Mouse (Mus musculus) embryonic facial prominence, embryonic 14.5 days (tissue): Measurements from ENCODE around the gene Pga5. TPM values are rescaled to one million over a fixed set of nuclear protein-coding genes. Genes with fewer than 3 reads are reported as not detected.

Experiments used
- polyA plus RNA-seq: library from polyadenylated mRNA; unstranded; fragments of >200 nt; fragmentation: Nextera tagmentation; extraction: Ambion mirVana; gene quantifications from 2 replicates; pipeline ENCODE4 v1.2.1, GENCODE M21; 2014

Pga5 gene
- polyA plus RNA-seq, 1 experiment from 2014 or later, result not detected

Other genes with a start within 250 kb of the Pga5 start
- gene Lrrc10b, start 220.6 kb downstream of the Pga5 start, polyA plus RNA-seq, result 0.68 and 1.4 TPM in 2 replicates
- gene Ppp1r32, start 195.1 kb downstream of the Pga5 start, polyA plus RNA-seq, result 0.45 and 2.5 TPM in 2 replicates
- gene Cpsf7, start 152.8 kb downstream of the Pga5 start, polyA plus RNA-seq, result 50.9 TPM in 2 replicates
- gene Sdhaf2, start 151.9 kb downstream of the Pga5 start, polyA plus RNA-seq, result 57.0 and 62.1 TPM in 2 replicates
- 42.6 and 49.7 TPM in 2 replicates for gene Tmem216, start 121.8 kb downstream of the Pga5 start, polyA plus RNA-seq
- 17.8 and 20.7 TPM in 2 replicates for gene Cyb561a3, start 100.9 kb downstream of the Pga5 start, polyA plus RNA-seq
- 30.8 and 34.1 TPM in 2 replicates for gene Tmem138, start 100.7 kb downstream of the Pga5 start, polyA plus RNA-seq
- 349 and 405 TPM in 2 replicates for gene Ddb1, start 72.7 kb downstream of the Pga5 start, polyA plus RNA-seq
- gene Tkfc, start 72.4 kb downstream of the Pga5 start, polyA plus RNA-seq, result 13.9 and 15.4 TPM in 2 replicates
- gene Vwce, start 43.9 kb downstream of the Pga5 start, polyA plus RNA-seq, result 1.5 and 1.8 TPM in 2 replicates
- gene Vps37c, start 10.7 kb upstream of the Pga5 start, polyA plus RNA-seq, result 34.8 and 35.9 TPM in 2 replicates
- gene Cd5, start 60.9 kb upstream of the Pga5 start, polyA plus RNA-seq, result 0.58 and 0.78 TPM in 2 replicates
- 0.07 TPM in 1 of 2 replicates, not detected in the other for gene Cd6, start 152.0 kb upstream of the Pga5 start, polyA plus RNA-seq
- gene Slc15a3, start 161.7 kb upstream of the Pga5 start, polyA plus RNA-seq, result 0.84 and 1.3 TPM in 2 replicates
- gene Tmem132a, start 191.9 kb upstream of the Pga5 start, polyA plus RNA-seq, result 58.5 and 67.8 TPM in 2 replicates
- 131 and 137 TPM in 2 replicates for gene Tmem109, start 203.9 kb upstream of the Pga5 start, polyA plus RNA-seq
- 41.9 and 46.1 TPM in 2 replicates for gene Prpf19, start 217.2 kb upstream of the Pga5 start, polyA plus RNA-seq
- 0.17 TPM in 1 of 2 replicates, not detected in the other for gene Zp1, start 242.6 kb upstream of the Pga5 start, polyA plus RNA-seq